Mouse (Mus musculus): ENCODE results near the gene Tmed4.
"Not testable (repeated sequence)": the region's sequence is repeated elsewhere in the genome, so short reads cannot be mapped to it uniquely, and the experiment has no call there.

The Tmed4 gene

GRCm38 (mm10) chr11:6273607-6274006 is 1.1 kb downstream of the Tmed4 start:
- no peak for DNase-seq (ENCODE audit: low read depth in 1 of 2, low spot score in 2 of 2)

- peak; percentile 73 to 81 for DNase-seq (ENCODE audit: low read depth in 1 of 2, low spot score in 2 of 2)
Observed at GRCm38 (mm10) chr11:6267320-6268254, 7.1 kb downstream of the Tmed4 start, which contains the start of gene Ddx56. Ddx56 (minus strand) TSS chr11:6267772.

GRCm38 (mm10) chr11:6266621-6267020 is 8.0 kb downstream of the Tmed4 start:
- DNase-seq (ENCODE audit: low read depth in 1 of 2, low spot score in 2 of 2), result no peak

GRCm38 (mm10) chr11:6261434-6262082 is 13.1 kb downstream of the Tmed4 start:
- DNase-seq (ENCODE audit: low read depth in 1 of 2, low spot score in 2 of 2), result peak in 1 of 2 experiments; percentile 29

- DNase-seq (ENCODE audit: low read depth in 1 of 2, low spot score in 2 of 2), result no peak
Observed at GRCm38 (mm10) chr11:6259413-6259812, 15.3 kb downstream of the Tmed4 start.

- no peak for DNase-seq (ENCODE audit: low read depth in 1 of 2, low spot score in 2 of 2)
Observed at GRCm38 (mm10) chr11:6256490-6257072, 18.1 kb downstream of the Tmed4 start.

GRCm38 (mm10) chr11:6254602-6255001 is 20.1 kb downstream of the Tmed4 start:
- not testable (repeated sequence) for DNase-seq (ENCODE audit: low read depth in 1 of 2, low spot score in 2 of 2)

- DNase-seq (ENCODE audit: low read depth in 1 of 2, low spot score in 2 of 2), result no peak
Observed at GRCm38 (mm10) chr11:6252824-6253223, 21.8 kb downstream of the Tmed4 start.

- no peak for DNase-seq (ENCODE audit: low read depth in 1 of 2, low spot score in 2 of 2)
Observed at GRCm38 (mm10) chr11:6252248-6252647, 22.4 kb downstream of the Tmed4 start.

- DNase-seq (ENCODE audit: low read depth in 1 of 2, low spot score in 2 of 2), result no peak
Observed at GRCm38 (mm10) chr11:6244707-6245106, 30.0 kb downstream of the Tmed4 start.

GRCm38 (mm10) chr11:6233025-6233424 is 41.6 kb downstream of the Tmed4 start:
- DNase-seq (ENCODE audit: low read depth in 1 of 2, low spot score in 2 of 2), result no peak

GRCm38 (mm10) chr11:6230012-6230411 is 44.7 kb downstream of the Tmed4 start, which contains the start of gene Npc1l1:
Npc1l1 (minus strand) TSS chr11:6230143.
- DNase-seq (ENCODE audit: low read depth in 1 of 2, low spot score in 2 of 2), result no peak

GRCm38 (mm10) chr11:6224541-6225229 is 50.0 kb downstream of the Tmed4 start:
- DNase-seq (ENCODE audit: low read depth in 1 of 2, low spot score in 2 of 2), result no peak

- DNase-seq (ENCODE audit: low read depth in 1 of 2, low spot score in 2 of 2), result no peak
Observed at GRCm38 (mm10) chr11:6222187-6222586, 52.5 kb downstream of the Tmed4 start.
